Mouse (Mus musculus) C2C12 (cell line): ENCODE measurements at regions not wholly inside any gene's neighbourhood (a gene's known extent, or its start where the extent isn't known, plus 50 kb on each side); places are given as distances from the start of the nearest gene placed in this dataset.

Source experiments
- CEBPB ChIP-seq: IDR thresholded peaks from one replicate; pipeline ENCODE4 v1.6.1; 2011; ENCODE audit warnings: low read depth, mild to moderate bottlenecking, control low read depth, moderate library complexity
- CTCF ChIP-seq: IDR thresholded peaks from one replicate; pipeline ENCODE4 v1.5.1; 2011; ENCODE audit not compliant: control insufficient read depth, insufficient read depth, insufficient read length
- MAX ChIP-seq: IDR thresholded peaks from one replicate; pipeline ENCODE4 v1.6.1; 2011; ENCODE audit warnings: mild to moderate bottlenecking, control low read depth
- MYOD1 ChIP-seq: IDR thresholded peaks from one replicate; pipeline ENCODE4 v1.6.1; 2011; ENCODE audit warnings: low read depth; ENCODE audit not compliant: control insufficient read depth, insufficient read length
- MYOG ChIP-seq: IDR thresholded peaks from one replicate; pipeline ENCODE4 v1.6.1; 2011; ENCODE audit not compliant: control insufficient read depth, insufficient read length; ENCODE audit errors: extremely low read depth
- USF1 ChIP-seq: IDR thresholded peaks from one replicate; pipeline ENCODE4 v1.6.1; 2011; ENCODE audit warnings: low read depth, mild to moderate bottlenecking, control low read depth, moderate library complexity

- TF ChIP-seq CTCF, result no peak
- TF ChIP-seq USF1, result no peak
- no peak for TF ChIP-seq CEBPB
- no peak for TF ChIP-seq MAX
- TF ChIP-seq MYOG, result no peak
- TF ChIP-seq MYOD1, result no peak
Observed at GRCm38 (mm10) chr4:52733141-52733540, 81.3 kb upstream of the Olfr275 start.
